Mouse (Mus musculus): ENCODE results near the gene Pnpla2. TPM values are rescaled to one million over a fixed set of nuclear protein-coding genes. Genes with fewer than 3 reads are reported as not detected.

Pnpla2 gene
- polyA plus RNA-seq, 1 experiment: 18.9 TPM

DNA sequence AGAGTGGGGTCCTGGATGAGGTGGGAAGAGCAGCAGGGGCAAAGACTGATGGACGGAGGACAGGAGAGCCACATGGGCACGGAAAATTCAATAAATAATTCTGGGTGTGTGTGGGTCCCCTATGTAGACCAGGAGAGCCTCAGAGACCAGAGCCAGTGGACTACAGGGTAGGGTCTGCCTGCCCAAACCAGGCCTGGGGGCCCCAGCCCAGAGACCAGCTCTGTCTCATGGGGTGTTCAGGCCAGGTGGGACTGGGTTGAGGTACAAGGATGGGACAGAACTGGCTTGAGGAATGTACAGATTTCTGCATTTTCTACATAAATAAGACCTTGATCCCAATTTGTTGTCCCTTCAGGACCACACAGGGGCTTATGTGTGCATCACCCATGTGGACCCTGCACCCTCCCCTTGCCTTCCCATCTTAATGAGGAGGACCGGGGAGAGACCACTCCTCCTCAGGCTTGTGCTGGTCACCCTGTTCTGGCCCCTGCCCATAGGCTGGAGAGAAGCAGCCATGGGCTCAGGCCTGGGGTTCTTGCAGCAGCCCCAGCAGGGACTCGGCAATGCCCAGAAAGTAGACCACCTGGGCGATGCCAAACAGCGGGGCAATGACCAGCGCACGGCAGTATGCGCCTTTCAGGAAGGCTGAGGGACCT lies 24.3 kb upstream of the Pnpla2 start:
- TF ChIP-seq CTCF (IDR thresholded peaks at IDR 0.05; ENCODE audit: borderline replicate concordance, insufficient read depth, low read length) (no peak), POLR2A (IDR thresholded peaks at IDR 0.05; ENCODE audit: low read depth, low read length) (no peak)
- no peak overlapping the region for H3K27ac ChIP-seq (ENCODE audit: insufficient read depth, low read length)
- no peak overlapping the region for H3K4me3 ChIP-seq (ENCODE audit: insufficient read depth, low read length)
- H3K4me1 ChIP-seq (ENCODE audit: control insufficient read depth, insufficient read depth, low read length): 0 out of 2 replicates have a peak, but pooled peaks cover 4% of the 10 kb centered on the region

DNA sequence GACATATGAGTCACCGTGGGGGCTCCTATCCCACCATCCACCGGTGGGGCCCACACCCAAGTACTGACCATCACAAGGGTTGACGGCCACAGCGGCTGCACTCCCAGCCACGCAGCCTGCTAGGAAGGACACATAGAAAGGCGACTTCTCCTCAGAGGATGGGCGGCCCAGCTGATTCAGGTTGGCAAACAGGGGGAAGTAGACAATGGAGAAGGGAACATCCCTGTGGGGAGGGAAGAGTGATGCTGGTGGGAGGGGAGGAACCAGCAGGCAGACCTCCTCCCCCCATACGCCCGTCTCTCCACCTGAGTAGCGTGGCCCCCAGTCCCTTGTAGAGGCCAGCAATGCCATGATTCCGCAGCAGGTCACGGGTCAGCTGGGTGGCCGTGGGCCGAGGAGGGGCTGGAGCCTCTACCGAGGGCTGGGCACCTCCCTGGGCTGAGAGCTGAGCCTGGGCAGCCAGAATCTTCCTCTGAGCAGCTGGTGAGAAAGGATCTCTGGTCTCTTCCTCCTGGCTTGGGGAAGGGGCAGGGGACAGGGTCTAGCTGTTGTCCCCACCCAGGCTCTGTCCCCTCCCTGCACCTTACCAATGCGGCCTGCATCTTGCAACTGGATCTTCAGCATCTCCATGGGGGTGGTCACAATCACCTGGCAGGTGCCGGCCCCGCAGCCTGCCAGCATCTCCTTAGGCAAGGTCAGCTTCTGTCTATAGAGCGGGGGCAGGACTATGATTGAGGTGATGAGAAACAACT lies 23.4 kb upstream of the Pnpla2 start:
- no peak overlapping the region for H3K27ac ChIP-seq (ENCODE audit: insufficient read depth, low read length)
- TF ChIP-seq POLR2A (IDR thresholded peaks at IDR 0.05; ENCODE audit: low read depth, low read length) (no peak), CTCF (IDR thresholded peaks at IDR 0.05; ENCODE audit: borderline replicate concordance, insufficient read depth, low read length) (no peak)
- 0 out of 2 replicates have a peak, but pooled peaks cover 7% of the 10 kb centered on the region for H3K4me1 ChIP-seq (ENCODE audit: control insufficient read depth, insufficient read depth, low read length)
- no peak overlapping the region for H3K4me3 ChIP-seq (ENCODE audit: insufficient read depth, low read length)

DNA sequence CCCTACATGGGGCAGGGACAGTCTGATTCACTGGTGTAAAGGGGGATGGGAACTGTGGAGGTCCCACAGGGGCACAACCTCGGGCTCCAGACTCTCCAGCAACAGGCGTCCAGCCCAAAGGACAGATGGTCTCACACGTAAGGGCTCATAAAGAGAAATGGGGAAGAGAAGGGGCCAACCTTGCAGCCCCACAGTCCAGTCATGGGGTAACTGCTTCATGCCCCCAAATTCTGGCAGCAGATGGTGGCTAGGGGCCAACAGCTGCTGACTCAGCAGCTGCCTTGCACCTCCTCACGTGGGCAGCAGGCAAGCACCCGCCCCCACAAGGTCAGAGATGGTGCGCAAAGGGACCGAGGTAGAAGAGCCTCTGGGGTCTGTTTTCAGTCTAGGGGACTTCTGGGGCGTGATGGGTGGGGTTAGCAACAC lies 22.8 kb upstream of the Pnpla2 start:
- no peak overlapping the region for H3K27ac ChIP-seq (ENCODE audit: insufficient read depth, low read length)
- TF ChIP-seq POLR2A (IDR thresholded peaks at IDR 0.05; ENCODE audit: low read depth, low read length) (no peak), CTCF (IDR thresholded peaks at IDR 0.05; ENCODE audit: borderline replicate concordance, insufficient read depth, low read length) (no peak)
- H3K4me3 ChIP-seq (ENCODE audit: insufficient read depth, low read length): no peak overlapping the region
- 0 out of 2 replicates have a peak, but pooled peaks cover 7% of the 10 kb centered on the region for H3K4me1 ChIP-seq (ENCODE audit: control insufficient read depth, insufficient read depth, low read length)

DNA sequence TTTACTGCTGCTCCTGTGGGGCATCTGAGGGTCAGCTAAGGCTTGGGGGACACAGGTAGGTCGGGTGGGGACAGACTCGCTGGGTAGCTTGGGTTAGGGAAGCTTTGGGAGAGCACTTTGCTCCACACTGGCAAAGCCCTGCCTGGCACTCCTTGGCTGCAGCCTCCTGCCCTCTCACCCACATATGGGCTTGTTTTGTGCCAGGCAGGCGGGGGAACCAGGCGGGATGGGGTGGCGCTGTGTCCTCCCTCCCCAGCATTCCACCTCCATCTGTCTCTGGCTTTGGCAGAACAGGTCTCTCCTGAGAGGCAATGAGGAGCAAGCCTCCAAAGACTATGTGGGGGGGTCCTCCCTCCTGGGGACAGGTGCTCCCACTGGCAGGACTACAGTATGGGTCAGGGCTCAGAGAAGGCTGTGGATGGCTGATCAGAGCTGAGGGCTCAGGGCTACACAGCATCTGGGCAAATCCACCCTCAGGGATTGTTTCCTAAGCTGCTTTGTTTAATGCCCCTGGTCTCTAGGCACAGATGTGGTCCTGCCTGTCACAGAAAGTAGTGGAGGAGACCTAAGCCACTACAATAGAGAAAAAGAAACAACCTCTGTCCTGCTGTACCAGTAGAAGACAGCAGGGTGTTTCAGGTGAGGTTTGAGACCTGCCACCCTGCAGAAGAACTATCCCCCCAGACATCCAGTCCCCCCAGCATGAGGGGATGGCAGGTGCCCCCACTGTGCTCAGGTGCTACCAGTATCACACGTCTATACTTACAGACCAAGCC lies 22.1 kb upstream of the Pnpla2 start:
- TF ChIP-seq CTCF (IDR thresholded peaks at IDR 0.05; ENCODE audit: borderline replicate concordance, insufficient read depth, low read length) (no peak), POLR2A (IDR thresholded peaks at IDR 0.05; ENCODE audit: low read depth, low read length) (no peak)
- Histone ChIP-seq H3K4me1 (ENCODE audit: control insufficient read depth, insufficient read depth, low read length) (0 out of 2 replicates have a peak, but pooled peaks cover 7% of the 10 kb centered on the region), H3K4me3 (ENCODE audit: insufficient read depth, low read length) (no peak overlapping the region), H3K27ac (ENCODE audit: insufficient read depth, low read length) (no peak overlapping the region)

DNA sequence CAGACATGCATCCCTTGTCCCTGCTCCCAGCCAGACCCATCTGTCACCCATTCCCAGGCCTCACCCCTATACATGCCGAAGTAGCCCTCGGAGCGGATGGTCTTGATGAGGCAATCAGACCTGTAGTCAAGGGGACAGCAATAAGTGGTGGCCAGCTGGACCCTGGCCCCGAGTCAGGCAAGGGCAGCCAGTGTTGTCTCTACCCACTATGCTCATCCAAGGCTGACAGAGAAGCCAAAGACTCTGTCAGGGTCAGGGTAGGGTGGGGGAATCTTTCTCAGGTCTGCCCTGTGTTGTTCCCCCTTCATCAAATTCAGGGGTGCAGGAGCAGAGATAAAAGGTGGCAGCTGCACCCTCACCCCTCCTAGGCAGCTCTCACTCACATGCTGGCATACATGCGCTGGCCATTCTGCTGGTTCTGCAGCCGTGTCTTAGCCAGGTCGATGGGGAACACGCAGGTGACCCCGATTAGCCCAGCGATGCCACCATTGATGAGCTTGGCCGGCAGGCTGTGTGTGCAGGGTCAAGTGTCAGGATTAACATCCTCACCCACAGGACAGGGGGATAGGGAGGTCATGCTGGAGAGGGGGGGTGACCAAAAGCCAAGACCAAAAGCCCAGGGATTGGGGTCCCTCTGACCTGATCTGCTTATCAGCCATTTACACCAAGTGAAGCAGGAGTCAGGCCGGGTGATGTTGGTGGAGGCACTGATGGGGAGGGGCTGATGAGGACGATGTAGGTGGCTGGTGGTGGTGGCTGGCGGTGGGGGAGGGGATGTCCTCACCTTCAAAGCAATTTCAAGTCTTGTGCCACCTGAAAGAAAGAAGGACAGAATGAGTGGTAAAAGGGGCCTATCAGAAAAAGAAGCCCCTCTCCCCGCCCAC lies 21.2 kb upstream of the Pnpla2 start:
- H3K4me1 ChIP-seq (ENCODE audit: control insufficient read depth, insufficient read depth, low read length): 0 out of 2 replicates have a peak, but pooled peaks cover 7% of the 10 kb centered on the region
- H3K27ac ChIP-seq (ENCODE audit: insufficient read depth, low read length): no peak overlapping the region
- TF ChIP-seq POLR2A (IDR thresholded peaks at IDR 0.05; ENCODE audit: low read depth, low read length) (no peak), CTCF (IDR thresholded peaks at IDR 0.05; ENCODE audit: borderline replicate concordance, insufficient read depth, low read length) (no peak)
- peak overlapping the region; percentile 47 for H3K4me3 ChIP-seq (ENCODE audit: insufficient read depth, low read length)

DNA sequence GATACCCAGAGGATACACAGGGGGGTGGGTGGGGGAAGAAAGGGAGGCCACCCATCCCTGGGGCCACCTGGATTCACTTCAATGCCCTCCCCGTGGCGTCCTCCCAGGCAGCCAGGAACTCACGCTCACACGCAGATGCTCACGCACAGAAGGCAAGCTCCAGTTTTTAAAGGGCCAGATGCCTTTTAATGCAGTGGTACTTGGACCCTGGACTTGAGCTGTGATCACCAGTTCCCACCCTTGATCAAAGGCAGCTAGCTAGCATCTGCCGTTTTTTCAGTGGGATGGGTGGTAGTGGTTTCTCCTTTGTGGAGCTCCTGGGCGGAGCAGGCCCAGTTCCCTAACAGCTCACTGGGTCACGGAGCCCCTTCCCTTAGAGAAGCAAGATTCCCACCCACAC lies 20.5 kb upstream of the Pnpla2 start:
- H3K4me3 ChIP-seq (ENCODE audit: insufficient read depth, low read length): peak overlapping the region; percentile 47
- no peak overlapping the region for H3K27ac ChIP-seq (ENCODE audit: insufficient read depth, low read length)
- TF ChIP-seq CTCF (IDR thresholded peaks at IDR 0.05; ENCODE audit: borderline replicate concordance, insufficient read depth, low read length): no peak
- TF ChIP-seq POLR2A (IDR thresholded peaks at IDR 0.05; ENCODE audit: low read depth, low read length): peak; percentile 45; the same call in 1 of the 2 replicates

DNA sequence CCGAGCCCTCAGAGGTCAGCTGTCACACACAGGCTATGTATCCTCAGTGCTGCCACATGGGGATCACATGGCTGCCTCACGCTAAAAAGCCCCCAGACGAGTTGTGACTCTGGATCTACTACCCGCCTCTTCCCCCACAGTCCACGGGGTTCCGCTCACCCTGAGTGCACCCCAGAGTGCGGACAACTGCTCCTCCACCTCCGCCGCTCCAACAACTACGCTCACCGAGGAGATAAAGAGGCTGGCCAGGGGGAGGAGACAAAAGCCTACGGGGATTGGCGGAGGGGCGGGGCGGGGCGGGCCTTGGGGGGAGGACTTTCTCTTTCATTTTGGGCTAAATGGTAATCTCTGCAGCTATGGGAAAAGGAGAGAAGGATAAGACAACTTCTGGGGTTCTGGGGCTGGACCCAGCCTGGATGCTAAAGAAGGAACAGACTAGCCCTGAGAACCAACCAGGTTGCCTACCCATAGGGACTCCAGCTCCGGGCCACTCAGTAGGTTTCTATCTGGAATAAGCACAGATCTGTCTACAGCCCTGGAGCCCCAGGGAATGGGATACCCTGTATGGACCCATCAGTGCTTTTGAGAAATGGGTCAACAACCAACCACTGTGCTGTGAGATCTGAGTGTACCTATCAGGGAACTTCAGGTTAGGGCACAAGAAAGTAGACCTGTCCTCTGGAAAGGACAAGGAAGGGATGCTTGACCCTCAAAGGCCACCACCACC lies 19.7 kb upstream of the Pnpla2 start:
- TF ChIP-seq POLR2A (IDR thresholded peaks at IDR 0.05; ENCODE audit: low read depth, low read length) (peak; percentile 94), CTCF (IDR thresholded peaks at IDR 0.05; ENCODE audit: borderline replicate concordance, insufficient read depth, low read length) (no peak)
- Histone ChIP-seq H3K4me1 (ENCODE audit: control insufficient read depth, insufficient read depth, low read length) (0 out of 2 replicates have a peak, but pooled peaks cover 7% of the 10 kb centered on the region), H3K27ac (ENCODE audit: insufficient read depth, low read length) (no peak overlapping the region), H3K4me3 (ENCODE audit: insufficient read depth, low read length) (peak overlapping the region; percentile 47)

More for the DNA sequence above, 20.5 kb upstream of the Pnpla2 start:
- H3K4me1 ChIP-seq (ENCODE audit: control insufficient read depth, insufficient read depth, low read length): 0 out of 2 replicates have a peak, but pooled peaks cover 7% of the 10 kb centered on the region

DNA sequence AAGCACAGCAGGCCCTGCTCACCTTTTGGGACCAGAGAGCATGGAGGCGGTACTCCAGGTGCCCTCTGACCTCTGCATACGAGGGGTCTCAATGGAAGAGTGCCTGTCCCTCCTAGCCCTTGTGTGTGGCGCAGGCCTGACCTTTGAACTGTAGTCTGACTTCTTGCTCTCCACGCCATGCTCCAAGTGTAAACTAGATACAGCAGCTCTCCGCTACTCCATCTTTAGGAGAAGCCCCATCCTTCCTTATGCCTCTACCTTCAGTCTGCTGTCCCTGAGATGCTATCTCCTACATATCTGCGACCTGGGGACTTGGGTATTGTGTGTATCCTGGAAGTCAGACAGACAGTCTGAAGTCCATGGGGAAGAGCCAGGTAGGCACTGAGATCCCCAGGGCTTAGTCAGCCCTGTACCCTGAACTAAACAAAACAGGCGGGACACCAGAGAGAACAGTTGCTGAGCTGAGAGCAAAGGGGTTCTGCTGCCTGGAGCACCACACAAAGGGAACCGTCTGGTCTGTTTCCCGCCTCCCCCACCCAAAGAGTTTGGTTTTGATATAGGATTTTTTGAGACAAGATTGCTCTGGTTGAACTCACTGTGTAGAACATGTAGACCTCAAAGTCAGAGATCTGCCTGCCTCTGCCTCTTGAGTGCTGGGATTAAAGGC lies 19.0 kb upstream of the Pnpla2 start:
- Histone ChIP-seq H3K27ac (ENCODE audit: insufficient read depth, low read length) (no peak overlapping the region), H3K4me1 (ENCODE audit: control insufficient read depth, insufficient read depth, low read length) (0 out of 2 replicates have a peak, but pooled peaks cover 10% of the 10 kb centered on the region), H3K4me3 (ENCODE audit: insufficient read depth, low read length) (no peak overlapping the region; the same call in 1 of the 2 replicates)
- TF ChIP-seq CTCF (IDR thresholded peaks at IDR 0.05; ENCODE audit: borderline replicate concordance, insufficient read depth, low read length): no peak
